Mouse (Mus musculus): ENCODE results near the gene Nbeal1.
"Not testable (repeated sequence)": the region's sequence is repeated elsewhere in the genome, so short reads cannot be mapped to it uniquely, and the experiment has no call there.

DNA sequence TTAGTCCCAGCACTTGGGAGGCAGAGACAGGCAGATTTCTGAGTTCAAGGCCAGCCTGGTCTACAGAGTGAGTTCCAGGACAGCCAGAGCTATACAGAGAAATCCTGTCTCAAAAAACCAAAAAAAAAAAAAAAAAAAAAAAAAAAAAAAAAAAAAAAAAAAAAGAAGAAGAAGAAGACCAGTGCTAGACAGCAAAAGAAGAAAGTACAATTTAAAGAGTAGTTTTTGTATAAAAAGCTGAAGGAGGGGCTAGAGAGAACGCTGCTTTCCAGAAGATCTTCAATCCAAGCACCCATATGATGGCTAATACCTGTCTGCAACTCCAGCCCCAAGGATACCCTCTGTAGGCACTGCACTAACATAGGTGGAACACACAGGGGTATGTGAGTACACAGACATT is 2.6 kb upstream of the Nbeal1 start:
- TF ChIP-seq POLR2A (IDR thresholded peaks at IDR 0.05; ENCODE audit: extremely low read depth, insufficient read depth, low read length); CTCF (IDR thresholded peaks at IDR 0.05; ENCODE audit: low read depth, low read length): not testable (repeated sequence)

Measured in liver, adult 2 months (tissue).